Mouse (Mus musculus) intestine, embryonic 14.5 days (tissue): ENCODE measurements around the gene Sepsecs. TPM values are rescaled to one million over a fixed set of nuclear protein-coding genes. Genes with fewer than 3 reads are reported as not detected.
"Not testable (repeated sequence)": the region's sequence is repeated elsewhere in the genome, so short reads cannot be mapped to it uniquely, and the experiment has no call there.

Experiments
- ATAC-seq: fragments of 200-750 bp; cut with Nextera tagmentation; replicated peaks from 2 replicates; pipeline ENCODE4 v1.8.0; 2017; ENCODE audit warnings: low read depth, moderate number of reproducible peaks, moderate TSS enrichment, moderate library complexity; ENCODE audit not compliant: low FRiP score, low TSS enrichment
- DNase-seq: peaks from one replicate; pipeline ENCODE4 v3.0.0-alpha.2; 2018; ENCODE audit warnings: low spot score
- H3K27ac ChIP-seq: fragments of 300-500 bp; sonication (generic); 2 replicates; pipeline ENCODE4 v1.5.1; 2014; ENCODE audit warnings: low read depth, mild to moderate bottlenecking, control low read depth
- H3K27me3 ChIP-seq: fragments of 300-500 bp; sonication (generic); replicated peaks from 2 replicates; pipeline ENCODE4 v1.6.1; 2014; ENCODE audit warnings: low read length, control low read depth; ENCODE audit not compliant: control insufficient read depth, insufficient read depth
- H3K36me3 ChIP-seq: fragments of 300-500 bp; sonication (generic); 2 replicates; pipeline ENCODE4 v1.6.1; 2014; ENCODE audit warnings: low read length, control low read depth; ENCODE audit not compliant: control insufficient read depth, insufficient read depth
- H3K4me1 ChIP-seq: fragments of 300-500 bp; sonication (generic); replicated peaks from 2 replicates; pipeline ENCODE4 v1.6.1; 2014; ENCODE audit warnings: low read length, control low read depth, mixed read lengths; ENCODE audit not compliant: control insufficient read depth, insufficient read depth
- H3K4me2 ChIP-seq: fragments of 300-500 bp; sonication (generic); 2 replicates; pipeline ENCODE4 v1.6.1; 2014; ENCODE audit warnings: low read length
- H3K4me3 ChIP-seq: fragments of 300-500 bp; sonication (generic); 2 replicates; pipeline ENCODE4 v1.5.1; 2014; ENCODE audit warnings: low read depth, low read length, control low read depth, mixed read lengths
- H3K9ac ChIP-seq: fragments of 300-500 bp; sonication (generic); 2 replicates; pipeline ENCODE4 v1.6.1; 2014; ENCODE audit warnings: mild to moderate bottlenecking, low read length
- H3K9me3 ChIP-seq: fragments of 300-500 bp; sonication (generic); 2 replicates; pipeline ENCODE4 v1.6.1; 2016; ENCODE audit warnings: low read length, control low read depth; ENCODE audit not compliant: control insufficient read depth
- WGBS: fragments of 180-500 bp; shearing (Covaris S2); extraction: QIAGEN DNeasy Blood & Tissue Kit; methylation state at CpG from one replicate; pipeline ENCODE4 v1.1.7; 2014; 5-methylcytosine and 5-hydroxymethylcytosine counted together
- polyA plus RNA-seq: library from polyadenylated mRNA; unstranded; fragments of >200 nt; fragmentation: Nextera tagmentation; extraction: Ambion mirVana; gene quantifications from 2 replicates; pipeline ENCODE4 v1.2.1, GENCODE M21; 2014

The Sepsecs gene
- polyA plus RNA-seq, result 10.9 and 11.3 TPM in 2 replicates

DNA sequence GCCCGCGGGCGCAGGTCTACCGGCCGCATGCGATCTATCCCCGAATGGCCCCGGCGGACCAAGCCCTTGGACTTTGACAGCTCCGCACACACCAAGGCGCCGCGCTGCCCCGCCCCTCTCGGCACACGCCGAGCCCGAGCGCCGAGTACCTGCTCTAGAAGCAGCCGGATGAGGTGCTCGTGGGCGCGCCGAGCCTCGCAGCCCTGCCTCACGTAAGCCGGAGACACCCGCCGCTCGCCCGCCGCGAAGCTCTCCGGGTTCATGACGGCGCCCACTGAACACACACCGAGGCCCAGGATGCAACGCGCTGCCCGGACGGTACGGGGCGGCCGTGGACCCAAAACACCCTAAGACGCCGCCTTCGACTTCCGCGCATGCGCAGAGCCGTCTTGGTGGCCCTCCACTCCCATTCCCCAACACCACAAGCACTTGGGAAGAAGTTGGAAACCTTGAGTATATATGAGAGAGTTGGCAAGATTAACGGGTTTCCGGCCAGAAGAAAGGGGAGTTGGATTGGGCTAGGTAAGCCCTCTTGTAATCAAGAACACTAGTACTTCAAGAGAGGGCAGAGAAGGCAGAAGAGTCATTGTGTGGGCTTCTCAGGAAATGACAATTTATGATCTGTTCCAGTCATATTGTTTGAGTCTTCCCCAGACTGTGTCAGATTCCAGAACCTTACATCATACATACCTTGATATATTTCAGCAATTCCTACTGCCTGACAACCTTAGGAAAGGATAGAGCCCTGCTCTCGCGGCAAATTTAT is at the start of gene Sepsecs:
Gene Sepsecs (minus strand): TSS at position 283 of the 766 bp plus-strand sequence.
- Histone ChIP-seq H3K9ac (peak within 1 kb of the TSS; percentile 82), H3K27me3 (no peaks in the 10 kb centered on the region), H3K4me3 (peak within 1 kb of the TSS; percentile 81), H3K4me1 (peaks cover 7% of the 10 kb centered on the region; the same call in 1 of the 2 replicates), H3K36me3 (peaks cover 10% of the 10 kb centered on the region), H3K9me3 (no peaks in the 10 kb centered on the region), H3K4me2 (peak within 1 kb of the TSS; percentile 76), H3K27ac (0 out of 2 replicates have a peak within 1 kb of the TSS, but pooled peaks have one; percentile 54)
- peak; percentile 96 for ATAC-seq
- WGBS, result 4% methylated on average over 55 of the region's 56 CpGs
- DNase-seq, result peak; percentile 96

DNA sequence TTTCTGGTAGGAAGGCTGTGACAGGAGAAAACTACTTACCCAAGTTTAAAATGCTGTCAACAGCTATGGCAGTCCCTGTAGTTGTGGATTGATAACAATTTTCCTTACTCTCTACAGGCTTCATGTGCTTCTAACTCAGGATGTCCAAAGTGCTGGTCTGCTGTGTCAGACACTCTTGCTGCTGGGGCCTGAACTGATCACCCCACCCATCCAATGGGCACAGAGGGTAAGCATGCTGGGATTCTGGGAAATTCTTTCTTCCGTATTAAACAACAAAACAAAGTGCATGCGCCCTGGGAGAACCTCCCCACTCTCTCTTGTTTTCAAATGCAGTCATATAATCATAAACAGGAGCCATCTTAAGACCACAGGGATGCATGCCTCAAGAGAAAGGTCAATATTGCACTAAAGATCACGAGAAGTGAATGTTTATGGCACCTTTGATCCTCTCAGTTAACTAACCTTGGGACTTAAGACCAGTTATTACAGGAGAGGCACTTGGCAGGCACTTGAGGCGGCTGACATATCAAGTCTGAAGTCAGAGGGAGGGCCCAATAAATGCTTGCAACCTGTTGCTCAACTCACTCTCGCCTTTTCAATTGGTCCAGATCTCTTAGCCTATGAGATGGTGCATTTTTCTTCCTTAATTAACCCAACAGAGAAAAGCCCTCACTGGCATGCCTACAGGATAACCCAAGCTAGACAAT is 47.4 kb upstream of the Sepsecs start:
- H3K27me3 ChIP-seq, result no peaks in the 10 kb centered on the region
- H3K27ac ChIP-seq, result no peak overlapping the region
- no peaks in the 10 kb centered on the region for H3K36me3 ChIP-seq
- no peaks in the 10 kb centered on the region for H3K4me1 ChIP-seq
- H3K9ac ChIP-seq, result no peak overlapping the region
- no peaks in the 10 kb centered on the region for H3K9me3 ChIP-seq
- DNase-seq (no peak), ATAC-seq (peak; percentile 58; the same call in 1 of the 2 replicates)
- 65% methylated on average over 5 of the region's 5 CpGs for WGBS
- no peak overlapping the region for H3K4me2 ChIP-seq
- no peak overlapping the region for H3K4me3 ChIP-seq

DNA sequence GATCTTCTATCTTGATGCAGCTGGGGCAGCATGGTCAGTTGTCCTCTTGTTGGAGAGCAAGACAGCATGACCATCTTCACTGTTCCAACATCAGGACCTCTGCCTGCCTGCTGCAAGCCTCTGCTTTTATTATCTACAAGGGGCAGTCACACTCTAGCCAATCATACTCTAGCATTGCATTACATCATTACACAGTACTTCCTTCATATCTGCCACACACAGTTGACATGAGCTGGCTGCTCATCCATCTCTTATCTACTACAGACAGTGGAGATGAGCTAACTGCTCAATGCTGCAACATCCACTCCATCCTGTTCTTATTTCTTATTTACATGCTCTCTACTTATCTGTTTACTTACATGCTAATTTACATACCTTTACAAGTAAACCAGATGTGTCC is 43.2 kb upstream of the Sepsecs start:
- Histone ChIP-seq H3K4me2 (no peak overlapping the region), H3K4me3 (no peak overlapping the region), H3K9ac (no peak overlapping the region), H3K9me3 (no peaks in the 10 kb centered on the region), H3K27ac (no peak overlapping the region), H3K27me3 (no peaks in the 10 kb centered on the region), H3K4me1 (no peaks in the 10 kb centered on the region), H3K36me3 (no peaks in the 10 kb centered on the region)
- no peak for ATAC-seq
- no peak for DNase-seq

DNA sequence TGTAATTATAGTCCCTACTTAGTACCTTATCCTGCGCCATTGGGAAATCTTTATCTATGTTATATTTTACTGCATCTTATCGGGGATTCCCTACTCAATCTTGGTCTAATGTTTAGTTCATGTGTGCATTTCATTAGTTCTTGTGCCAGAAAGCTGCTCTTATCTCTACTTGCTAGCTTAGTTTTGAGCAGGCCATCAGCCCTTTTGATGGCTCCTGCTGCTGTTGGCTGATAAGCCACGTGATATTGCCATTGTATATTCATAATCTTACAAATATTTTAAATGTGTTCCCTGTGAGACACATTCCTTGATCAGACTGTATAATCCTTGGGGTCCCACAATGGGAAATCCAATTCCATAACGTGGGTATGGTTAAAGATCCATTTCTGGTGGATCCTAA is 35.1 kb upstream of the Sepsecs start:
- ATAC-seq (no peak), DNase-seq (no peak)
- Histone ChIP-seq H3K27ac (no peak overlapping the region), H3K36me3 (no peaks in the 10 kb centered on the region), H3K27me3 (no peaks in the 10 kb centered on the region), H3K4me3 (no peak overlapping the region), H3K4me1 (no peaks in the 10 kb centered on the region), H3K4me2 (no peak overlapping the region), H3K9ac (no peak overlapping the region), H3K9me3 (no peaks in the 10 kb centered on the region)
- 75% methylated on average over 4 of the region's 4 CpGs for WGBS

DNA sequence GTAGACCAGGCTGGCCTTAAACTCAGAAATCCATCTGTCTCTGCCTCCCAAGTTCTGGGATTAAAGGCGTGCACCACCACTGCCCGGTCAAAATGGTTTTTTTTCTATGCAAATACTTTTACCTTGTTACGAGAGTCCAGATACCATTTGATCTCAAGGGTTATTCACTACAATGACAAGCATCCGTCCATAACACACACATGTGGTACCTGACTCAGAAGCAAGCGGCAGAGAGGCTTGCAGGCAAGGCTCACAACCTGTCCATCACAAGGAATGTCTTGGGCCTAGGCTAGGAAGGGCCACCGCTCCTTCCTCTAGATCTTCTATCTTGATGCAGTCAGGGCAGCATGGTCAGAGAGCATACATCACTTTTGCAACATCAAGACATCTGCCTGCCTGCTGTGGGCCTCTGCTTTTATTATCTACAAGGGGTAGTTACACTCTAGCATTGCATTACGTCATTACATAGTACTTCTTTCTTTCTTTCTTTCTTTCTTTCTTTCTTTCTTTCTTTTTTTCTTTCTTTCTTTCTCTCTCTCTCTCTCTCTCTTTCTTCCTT is 28.5 kb upstream of the Sepsecs start:
- not testable (repeated sequence) for H3K4me3 ChIP-seq, ATAC-seq
- 80% methylated on average over 7 of the region's 7 CpGs for WGBS

DNA sequence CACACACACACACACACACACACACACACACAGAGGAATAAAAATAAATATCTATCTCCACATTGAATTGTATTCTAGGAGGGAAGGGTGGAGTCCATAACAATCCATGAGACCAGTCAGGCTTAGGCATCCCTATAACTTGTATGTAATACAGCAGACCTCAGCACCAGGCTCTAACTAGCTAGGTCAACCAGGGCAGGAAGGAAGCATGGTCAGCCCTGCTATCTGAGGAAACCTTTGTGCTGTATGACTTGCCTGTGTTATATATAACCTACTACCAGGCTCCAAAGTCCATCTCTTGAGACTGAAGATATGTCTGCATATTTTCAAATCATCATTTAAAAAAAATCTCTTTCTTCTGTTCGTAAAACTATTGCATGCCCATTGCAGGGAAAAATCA is 27.8 kb upstream of the Sepsecs start:
- Histone ChIP-seq H3K4me2 (no peak overlapping the region), H3K36me3 (no peaks in the 10 kb centered on the region), H3K9me3 (no peaks in the 10 kb centered on the region), H3K4me1 (no peaks in the 10 kb centered on the region), H3K27me3 (no peaks in the 10 kb centered on the region), H3K9ac (no peak overlapping the region), H3K27ac (no peak overlapping the region), H3K4me3 (no peak overlapping the region)
- ATAC-seq (no peak), DNase-seq (no peak)
- 76% methylated on average over 1 of the region's 1 CpGs for WGBS

More for the DNA sequence above, 28.5 kb upstream of the Sepsecs start:
- H3K36me3 ChIP-seq, H3K9ac ChIP-seq, DNase-seq, H3K4me1 ChIP-seq, H3K4me2 ChIP-seq, H3K27ac ChIP-seq, H3K9me3 ChIP-seq, H3K27me3 ChIP-seq: not testable (repeated sequence)

DNA sequence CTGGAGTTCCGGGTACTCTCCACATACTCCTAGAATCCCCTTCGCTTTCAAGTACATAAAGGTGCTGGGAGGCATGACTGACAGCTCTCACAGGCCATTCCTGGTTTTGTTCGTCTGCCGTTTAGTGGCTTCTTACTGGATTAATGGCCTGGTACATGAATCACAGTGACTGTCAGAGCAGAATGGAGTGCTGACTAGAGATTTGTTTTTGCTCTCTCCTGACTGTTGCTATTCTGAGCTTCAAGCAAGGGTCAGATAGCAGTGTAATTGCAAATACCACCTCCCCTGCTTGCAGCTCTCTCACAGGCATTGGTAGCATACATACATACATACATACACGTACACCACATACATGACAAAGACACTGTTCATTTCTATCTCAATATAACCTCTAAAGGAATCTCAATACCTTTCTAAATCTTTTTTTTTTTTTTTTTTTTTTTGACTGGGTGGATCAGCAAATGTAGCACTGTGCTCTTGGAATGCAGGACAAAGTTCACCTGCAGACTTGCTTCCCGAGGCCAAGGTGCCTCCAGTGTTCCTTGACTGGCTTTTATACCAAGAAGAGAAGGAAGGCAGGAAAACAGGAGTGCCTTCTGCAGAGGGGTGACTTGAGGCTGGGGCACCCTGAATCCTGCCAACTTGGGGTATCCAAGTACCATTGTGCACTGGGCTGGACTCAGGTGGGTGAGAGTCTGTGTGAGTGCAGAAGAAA is 18.4 kb upstream of the Sepsecs start:
- Histone ChIP-seq H3K4me1 (no peaks in the 10 kb centered on the region), H3K27ac (no peak overlapping the region), H3K36me3 (no peaks in the 10 kb centered on the region), H3K4me2 (no peak overlapping the region), H3K4me3 (no peak overlapping the region), H3K27me3 (no peaks in the 10 kb centered on the region), H3K9ac (no peak overlapping the region), H3K9me3 (no peaks in the 10 kb centered on the region)
- DNase-seq (no peak), ATAC-seq (no peak)
- WGBS, result 62% methylated on average over 6 of the region's 6 CpGs

DNA sequence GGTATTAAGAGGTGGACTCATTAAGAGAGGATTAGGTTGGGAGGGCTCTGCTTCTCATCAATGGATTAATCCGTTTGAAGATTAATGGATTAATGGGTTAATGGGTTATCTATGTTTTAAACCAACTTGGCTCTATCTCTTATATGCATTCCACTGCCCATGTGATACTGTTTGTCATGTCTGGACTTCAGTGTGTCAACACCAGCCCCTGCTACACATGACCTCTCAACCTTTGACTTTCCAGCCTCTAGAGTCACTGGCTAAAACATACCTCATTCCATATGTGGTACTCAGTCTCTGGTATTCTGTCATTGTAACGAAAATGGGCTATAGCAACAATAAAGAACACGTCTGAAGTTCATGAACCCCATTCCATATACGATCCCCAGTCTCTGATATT is 11.6 kb upstream of the Sepsecs start:
- Histone ChIP-seq H3K4me3 (no peak overlapping the region), H3K27me3 (no peaks in the 10 kb centered on the region), H3K4me1 (no peaks in the 10 kb centered on the region), H3K9ac (no peak overlapping the region), H3K27ac (no peak overlapping the region), H3K4me2 (no peak overlapping the region), H3K9me3 (no peaks in the 10 kb centered on the region), H3K36me3 (no peaks in the 10 kb centered on the region)
- DNase-seq (no peak), ATAC-seq (no peak)
- WGBS, result 54% methylated on average over 4 of the region's 4 CpGs
